Mouse (Mus musculus) stomach, embryonic 15.5 days (tissue): ENCODE measurements around the gene Sorl1. TPM values are rescaled to one million over a fixed set of nuclear protein-coding genes. Genes with fewer than 3 reads are reported as not detected.

Experiments used
- ATAC-seq: fragments of 200-750 bp; cut with Nextera tagmentation; 2 replicates; pipeline ENCODE4 v1.8.0; 2017; ENCODE audit warnings: low read depth, moderate number of reproducible peaks, moderate TSS enrichment; ENCODE audit not compliant: insufficient read depth, low FRiP score
- H3K27ac ChIP-seq: fragments of 300-500 bp; sonication (generic); 2 replicates; pipeline ENCODE4 v1.5.1; 2015; ENCODE audit warnings: mild to moderate bottlenecking, inconsistent platforms
- H3K27me3 ChIP-seq: fragments of 300-500 bp; sonication (generic); replicated peaks from 2 replicates; pipeline ENCODE4 v1.6.1; 2015; ENCODE audit warnings: inconsistent platforms
- H3K36me3 ChIP-seq: fragments of 300-500 bp; sonication (generic); 2 replicates; pipeline ENCODE4 v1.6.1; 2015; ENCODE audit warnings: inconsistent platforms
- H3K4me1 ChIP-seq: fragments of 300-500 bp; sonication (generic); 2 replicates; pipeline ENCODE4 v1.6.1; 2015; ENCODE audit warnings: inconsistent platforms
- H3K4me2 ChIP-seq: fragments of 300-500 bp; sonication (generic); 2 replicates; pipeline ENCODE4 v1.6.1; 2015; ENCODE audit warnings: mild to moderate bottlenecking, inconsistent platforms
- H3K4me3 ChIP-seq: fragments of 300-500 bp; sonication (generic); replicated peaks from 2 replicates; pipeline ENCODE4 v1.5.1; 2015; ENCODE audit warnings: inconsistent platforms
- H3K9ac ChIP-seq: fragments of 300-500 bp; sonication (generic); 2 replicates; pipeline ENCODE4 v1.6.1; 2015; ENCODE audit warnings: inconsistent platforms
- H3K9me3 ChIP-seq: fragments of 300-500 bp; sonication (generic); 2 replicates; pipeline ENCODE4 v1.6.1; 2016; ENCODE audit warnings: inconsistent platforms
- WGBS: fragments of 180-500 bp; shearing (Covaris S2); methylation state at CpG from one replicate; pipeline ENCODE4 v1.1.7; 2015; 5-methylcytosine and 5-hydroxymethylcytosine counted together
- polyA plus RNA-seq: library from polyadenylated mRNA; unstranded; fragments of >200 nt; fragmentation: Nextera tagmentation; extraction: Ambion mirVana; gene quantifications from 2 replicates; pipeline ENCODE4 v1.2.1, GENCODE M21; 2015

Gene Sorl1
- polyA plus RNA-seq, 1 experiment from 2014 or later: 11.4 TPM

- H3K9me3 ChIP-seq: no peaks in the 10 kb centered on the region
- H3K4me2 ChIP-seq: no peak overlapping the region
- H3K9ac ChIP-seq: no peak overlapping the region
- no peak for ATAC-seq
- H3K27ac ChIP-seq: peak overlapping the region; percentile 92
- WGBS: 8% methylated on average over 8 of the region's 8 CpGs
- H3K4me1 ChIP-seq: peaks cover 24% of the 10 kb centered on the region
- no peaks in the 10 kb centered on the region for H3K36me3 ChIP-seq
- no peaks in the 10 kb centered on the region for H3K27me3 ChIP-seq
- no peak overlapping the region for H3K4me3 ChIP-seq
These were observed 170.6 kb downstream of the Sorl1 start for GRCm38 (mm10) chr9:41953486-41953885.

DNA sequence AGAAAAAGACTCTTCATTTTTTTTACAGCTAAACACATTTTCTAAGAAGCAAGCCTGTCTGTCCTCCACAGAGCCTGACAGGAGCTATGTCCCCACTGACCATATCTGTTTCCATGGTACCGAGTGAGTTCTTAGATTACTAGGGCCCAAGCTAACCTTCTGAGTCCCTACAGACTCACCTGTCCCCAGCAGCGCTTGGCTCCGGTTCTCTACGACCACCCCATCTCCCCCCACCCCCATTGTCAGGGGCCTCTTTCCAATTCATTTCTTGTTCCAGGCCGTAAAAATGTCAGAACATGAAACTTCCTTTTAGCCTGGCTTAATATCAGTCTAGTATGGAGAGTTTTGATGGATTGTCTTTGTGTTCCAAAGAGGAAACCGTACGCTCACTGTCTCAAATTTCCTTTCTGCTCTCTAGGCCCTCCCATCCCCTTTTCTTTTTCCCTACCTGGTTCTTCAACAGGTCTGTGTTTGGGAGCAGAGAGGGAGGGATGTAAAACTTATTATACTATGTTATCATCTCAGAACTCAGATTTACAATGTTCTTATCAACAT, 171.4 kb downstream of the Sorl1 start:
- Histone ChIP-seq H3K4me3 (no peak overlapping the region), H3K36me3 (no peaks in the 10 kb centered on the region), H3K4me1 (peaks cover 24% of the 10 kb centered on the region), H3K9me3 (no peaks in the 10 kb centered on the region), H3K4me2 (0 out of 2 replicates have a peak overlapping the region, but pooled peaks have one; percentile 16), H3K27me3 (no peaks in the 10 kb centered on the region), H3K9ac (no peak overlapping the region), H3K27ac (peak overlapping the region; percentile 92; the same call in 1 of the 2 replicates)
- WGBS: 42% methylated on average over 7 of the region's 7 CpGs
- ATAC-seq: no peak

DNA sequence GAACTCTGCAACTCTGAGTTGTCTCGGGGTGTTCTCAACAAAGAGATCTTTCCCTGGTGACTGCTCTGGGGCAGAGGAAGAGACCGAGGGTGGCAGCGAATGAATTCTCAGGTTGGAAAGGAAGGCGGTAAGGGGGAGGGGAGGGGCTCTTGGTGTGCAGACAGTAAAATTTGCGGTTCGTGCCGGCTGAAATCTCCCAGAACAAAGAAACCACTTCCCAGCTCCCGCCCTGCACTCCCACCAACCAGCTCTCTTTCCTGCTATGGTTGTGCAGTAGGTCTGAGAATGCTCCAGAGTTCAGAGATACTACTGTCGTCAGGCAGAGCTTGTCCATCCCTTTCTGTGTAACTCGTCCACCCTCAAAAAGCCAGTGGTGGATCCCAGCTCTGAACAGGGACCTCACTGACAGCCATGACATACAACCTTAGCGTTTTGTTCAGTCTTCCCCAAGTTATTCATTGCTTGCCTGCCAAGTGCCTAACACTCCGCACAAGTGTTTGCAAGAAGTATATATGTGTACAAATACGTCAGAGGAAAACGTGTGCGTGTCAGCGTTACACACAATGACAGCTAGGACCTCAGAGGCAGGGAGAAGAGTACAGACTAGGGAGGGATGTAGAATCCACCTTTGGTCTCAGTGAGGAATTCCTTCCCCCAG, 172.5 kb downstream of the Sorl1 start:
- H3K4me1 ChIP-seq: peaks cover 24% of the 10 kb centered on the region
- no peaks in the 10 kb centered on the region for H3K27me3 ChIP-seq
- no peaks in the 10 kb centered on the region for H3K9me3 ChIP-seq
- 4% methylated on average over 16 of the region's 16 CpGs for WGBS
- peak overlapping the region; percentile 92 for H3K27ac ChIP-seq
- ATAC-seq: peak; percentile 28; the same call in 1 of the 2 replicates
- H3K4me3 ChIP-seq: peak overlapping the region; percentile 47
- H3K9ac ChIP-seq: peak overlapping the region; percentile 46
- H3K4me2 ChIP-seq: peak overlapping the region; percentile 85
- H3K36me3 ChIP-seq: no peaks in the 10 kb centered on the region

DNA sequence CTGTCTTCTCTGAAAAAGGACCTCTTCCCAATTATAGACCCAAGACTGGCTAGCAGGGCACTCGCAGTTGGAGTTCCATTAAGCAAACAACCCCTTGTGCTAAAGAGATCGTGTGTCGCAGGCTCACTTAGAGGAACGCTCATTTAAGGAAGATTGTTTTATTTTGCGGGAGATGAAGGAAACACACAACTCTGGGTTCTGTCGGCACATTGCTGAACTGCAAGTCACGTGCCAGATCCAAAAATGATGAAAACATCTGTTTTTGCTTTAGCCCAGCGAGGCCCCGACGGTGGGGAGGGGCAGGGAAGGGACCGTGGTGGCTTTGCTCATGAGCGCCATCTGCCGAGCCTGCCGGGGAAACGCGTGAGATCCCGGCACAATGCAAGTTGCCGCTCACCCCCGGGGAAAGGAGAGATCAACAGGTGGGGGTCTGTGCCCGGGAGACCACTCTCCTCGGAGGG, 173.1 kb downstream of the Sorl1 start:
- H3K4me1 ChIP-seq: peaks cover 24% of the 10 kb centered on the region
- peak overlapping the region; percentile 47 for H3K4me3 ChIP-seq
- no peaks in the 10 kb centered on the region for H3K27me3 ChIP-seq
- H3K9me3 ChIP-seq: no peaks in the 10 kb centered on the region
- peak overlapping the region; percentile 46 for H3K9ac ChIP-seq
- no peaks in the 10 kb centered on the region for H3K36me3 ChIP-seq
- H3K4me2 ChIP-seq: peak overlapping the region; percentile 85
- 0% methylated on average over 21 of the region's 21 CpGs for WGBS
- H3K27ac ChIP-seq: peak overlapping the region; percentile 92
- ATAC-seq: peak; percentile 75

- H3K4me3 ChIP-seq: peak overlapping the region; percentile 47
- H3K4me2 ChIP-seq: peak overlapping the region; percentile 85
- H3K4me1 ChIP-seq: peaks cover 24% of the 10 kb centered on the region
- H3K27ac ChIP-seq: peak overlapping the region; percentile 92
- WGBS: 5% methylated on average over 34 of the region's 34 CpGs
- H3K9me3 ChIP-seq: no peaks in the 10 kb centered on the region
- H3K9ac ChIP-seq: no peak overlapping the region; the same call in 1 of the 2 replicates
- H3K36me3 ChIP-seq: no peaks in the 10 kb centered on the region
- peak; percentile 76 for ATAC-seq
- no peaks in the 10 kb centered on the region for H3K27me3 ChIP-seq
These were observed 173.7 kb downstream of the Sorl1 start for GRCm38 (mm10) chr9:41950109-41950990.

DNA sequence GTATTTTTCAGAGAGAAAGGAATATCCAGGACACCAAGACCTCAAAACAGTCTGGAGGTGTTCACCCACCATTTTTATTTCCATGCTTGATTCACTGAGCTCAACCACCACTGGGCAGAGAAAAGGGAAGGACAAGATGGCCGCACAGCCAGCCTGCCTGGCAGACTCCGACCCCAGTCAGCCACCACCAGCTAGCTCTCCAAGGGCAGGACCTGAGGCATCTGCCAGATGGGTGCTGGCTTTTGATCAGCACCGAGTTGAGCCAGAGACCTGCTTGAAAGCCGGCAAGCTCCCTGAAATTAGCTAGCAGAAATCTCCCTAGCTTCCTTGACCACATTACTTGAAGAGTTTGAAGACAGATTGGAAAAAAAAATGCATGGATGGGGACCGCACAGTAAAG, 174.6 kb downstream of the Sorl1 start:
- H3K27ac ChIP-seq: peak overlapping the region; percentile 92

GRCm38 (mm10) chr9:41944964-41945363, 179.1 kb downstream of the Sorl1 start:
- H3K9me3 ChIP-seq: no peaks in the 10 kb centered on the region
- 95% methylated on average over 7 of the region's 7 CpGs for WGBS
- no peak overlapping the region for H3K4me2 ChIP-seq
- no peak overlapping the region for H3K27ac ChIP-seq
- H3K9ac ChIP-seq: no peak overlapping the region
- no peaks in the 10 kb centered on the region for H3K36me3 ChIP-seq
- H3K27me3 ChIP-seq: no peaks in the 10 kb centered on the region
- H3K4me1 ChIP-seq: peaks cover 8% of the 10 kb centered on the region
- no peak overlapping the region for H3K4me3 ChIP-seq
- ATAC-seq: no peak

More for the DNA sequence above, 174.6 kb downstream of the Sorl1 start:
- no peak overlapping the region for H3K4me2 ChIP-seq
- ATAC-seq: no peak
- H3K9me3 ChIP-seq: no peaks in the 10 kb centered on the region
- H3K27me3 ChIP-seq: no peaks in the 10 kb centered on the region
- WGBS: 69% methylated on average over 5 of the region's 5 CpGs
- no peak overlapping the region for H3K4me3 ChIP-seq
- H3K4me1 ChIP-seq: peaks cover 24% of the 10 kb centered on the region
- H3K9ac ChIP-seq: no peak overlapping the region
- no peaks in the 10 kb centered on the region for H3K36me3 ChIP-seq

- Histone ChIP-seq H3K36me3 (no peaks in the 10 kb centered on the region), H3K4me2 (no peak overlapping the region), H3K27me3 (no peaks in the 10 kb centered on the region), H3K27ac (no peak overlapping the region), H3K9ac (no peak overlapping the region), H3K9me3 (no peaks in the 10 kb centered on the region), H3K4me1 (no peaks in the 10 kb centered on the region; the same call in 1 of the 2 replicates), H3K4me3 (no peak overlapping the region)
- 80% methylated on average over 4 of the region's 4 CpGs for WGBS
- no peak for ATAC-seq
These were observed 181.0 kb downstream of the Sorl1 start for GRCm38 (mm10) chr9:41942970-41943635.

GRCm38 (mm10) chr9:41940311-41940853, 183.7 kb downstream of the Sorl1 start:
- Histone ChIP-seq H3K4me1 (peaks cover 19% of the 10 kb centered on the region), H3K4me2 (no peak overlapping the region), H3K9ac (no peak overlapping the region), H3K36me3 (no peaks in the 10 kb centered on the region), H3K27me3 (no peaks in the 10 kb centered on the region), H3K9me3 (no peaks in the 10 kb centered on the region), H3K4me3 (no peak overlapping the region), H3K27ac (no peak overlapping the region)
- no peak for ATAC-seq
- WGBS: 73% methylated on average over 10 of the region's 10 CpGs

- 37% methylated on average over 8 of the region's 8 CpGs for WGBS
These were observed 185.6 kb downstream of the Sorl1 start for GRCm38 (mm10) chr9:41938449-41938848.

DNA sequence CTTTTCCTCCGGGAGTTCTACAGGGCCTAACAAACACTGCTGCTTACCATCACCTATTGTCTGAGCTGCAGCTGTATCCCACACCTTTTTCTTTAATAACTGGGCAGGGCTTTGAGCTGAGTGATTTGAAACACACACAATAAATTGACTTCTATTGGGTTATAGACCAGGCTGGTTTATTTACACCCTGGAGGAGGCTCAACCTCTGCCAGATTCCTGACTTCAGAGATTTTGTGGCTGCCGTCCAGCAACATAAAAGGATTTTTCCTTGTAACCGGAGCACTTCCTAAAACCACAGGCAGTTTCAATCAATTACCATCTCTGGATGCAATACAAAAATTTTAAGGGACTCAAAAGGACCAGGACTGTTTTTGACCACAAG, 186.1 kb downstream of the Sorl1 start:
- ATAC-seq: no peak
- no peaks in the 10 kb centered on the region for H3K27me3 ChIP-seq
- H3K9ac ChIP-seq: no peak overlapping the region
- H3K9me3 ChIP-seq: no peaks in the 10 kb centered on the region
- no peaks in the 10 kb centered on the region for H3K36me3 ChIP-seq
- H3K4me2 ChIP-seq: no peak overlapping the region
- H3K27ac ChIP-seq: peak overlapping the region; percentile 82
- peaks cover 33% of the 10 kb centered on the region for H3K4me1 ChIP-seq
- no peak overlapping the region for H3K4me3 ChIP-seq
- WGBS: 13% methylated on average over 3 of the region's 3 CpGs

More at GRCm38 (mm10) chr9:41938449-41938848, 185.6 kb downstream of the Sorl1 start:
- no peak for ATAC-seq
- Histone ChIP-seq H3K9me3 (no peaks in the 10 kb centered on the region), H3K9ac (no peak overlapping the region), H3K4me2 (no peak overlapping the region), H3K27ac (peak overlapping the region; percentile 82), H3K4me1 (peaks cover 33% of the 10 kb centered on the region), H3K36me3 (no peaks in the 10 kb centered on the region), H3K4me3 (no peak overlapping the region), H3K27me3 (no peaks in the 10 kb centered on the region)
